Mouse (Mus musculus): Measurements from ENCODE around the gene P2rx4.

- TF ChIP-seq POLR2A (IDR thresholded peaks at IDR 0.05; ENCODE audit: control insufficient read depth, low read depth, low read length) (no peak), CTCF (IDR thresholded peaks at IDR 0.05; ENCODE audit: control insufficient read depth, insufficient read depth, insufficient replicate concordance, low read depth, low read length) (no peak)
Observed at GRCm38 (mm10) chr5:122690486-122690885, 16.9 kb upstream of the P2rx4 start.
